In genomic region chr17:25813471-25813870, GRCm38 (mm10) we compare ENCODE assay signal across 8 mouse cellular contexts. TPM values are rescaled to one million over a fixed set of nuclear protein-coding genes. Genes with fewer than 3 reads are reported as not detected.
DNase-seq lines count a peak whose midpoint lies in the region; ATAC-seq and TF ChIP-seq lines count a peak whose summit lies in the region.

No protein-coding gene starts in this region.

- H3K27me3 ChIP-seq in embryonic facial prominence, embryonic 13.5 days, result peaks cover 77% of the 10 kb centered on the region
- peaks cover 67% of the 10 kb centered on the region for H3K27me3 ChIP-seq in heart, postnatal 0 days (ENCODE audit: control insufficient read depth, insufficient read depth, low read length)
- H3K27me3 ChIP-seq in neural tube, embryonic 15.5 days (replicated peaks), result peaks cover 19% of the 10 kb centered on the region

- peak; percentile 45 for ATAC-seq in CD4-positive, CD25-positive, alpha-beta regulatory T cell, adult 4 months
- no peak; the same call in 1 of the 2 replicates for ATAC-seq in embryonic facial prominence, embryonic 13.5 days (ENCODE audit: insufficient number of reproducible peaks, insufficient read depth, low FRiP score, low TSS enrichment, low read depth)
- ATAC-seq in heart, postnatal 0 days (ENCODE audit: insufficient read depth, low read depth), result peak; percentile 64
- ATAC-seq in neural tube, embryonic 15.5 days (ENCODE audit: low FRiP score), result no peak

- no peak for TF ChIP-seq POLR2A in lung, adult 2 months (IDR thresholded peaks at IDR 0.05; ENCODE audit: borderline replicate concordance, extremely low read depth, low read depth, low read length)

- H3K36me3 ChIP-seq in embryonic facial prominence, embryonic 13.5 days, result no peaks in the 10 kb centered on the region
- H3K36me3 ChIP-seq in heart, postnatal 0 days (replicated peaks; ENCODE audit: control insufficient read depth, insufficient read depth, low read length), result no peaks in the 10 kb centered on the region
- peaks cover 21% of the 10 kb centered on the region for H3K36me3 ChIP-seq in neural tube, embryonic 15.5 days

- peak; percentile 57 for TF ChIP-seq CTCF in heart, postnatal 0 days (IDR thresholded peaks at IDR 0.05; ENCODE audit: low read depth)
- peak; percentile 55 for TF ChIP-seq CTCF in lung, adult 2 months (IDR thresholded peaks at IDR 0.05; ENCODE audit: insufficient read depth, low read length)

- no peak overlapping the region for H3K9ac ChIP-seq in embryonic facial prominence, embryonic 13.5 days
- no peak overlapping the region for H3K9ac ChIP-seq in heart, postnatal 0 days (replicated peaks; ENCODE audit: low read depth, low read length)
- H3K9ac ChIP-seq in neural tube, embryonic 15.5 days (replicated peaks), result peak overlapping the region; percentile 29; the same call in 1 of the 2 replicates

- peaks cover 18% of the 10 kb centered on the region for H3K4me1 ChIP-seq in embryonic facial prominence, embryonic 13.5 days
- H3K4me1 ChIP-seq in heart, postnatal 0 days (ENCODE audit: control insufficient read depth, insufficient read depth), result peaks cover 6% of the 10 kb centered on the region; the same call in 1 of the 2 replicates
- H3K4me1 ChIP-seq in lung, adult 2 months (ENCODE audit: control insufficient read depth, insufficient read depth, low read length), result no peaks in the 10 kb centered on the region; the same call in 1 of the 2 replicates
- peaks cover 48% of the 10 kb centered on the region for H3K4me1 ChIP-seq in neural tube, embryonic 15.5 days

- H3K4me3 ChIP-seq in embryonic facial prominence, embryonic 13.5 days, result no peak overlapping the region
- no peak overlapping the region for H3K4me3 ChIP-seq in heart, postnatal 0 days (ENCODE audit: low read depth, low read length)
- no peak overlapping the region for H3K4me3 ChIP-seq in lung, adult 2 months (replicated peaks; ENCODE audit: extremely low read depth, low read depth, low read length)
- peak overlapping the region; percentile 14 for H3K4me3 ChIP-seq in neural tube, embryonic 15.5 days (replicated peaks)

- no peak overlapping the region for H3K27ac ChIP-seq in embryonic facial prominence, embryonic 13.5 days
- H3K27ac ChIP-seq in heart, postnatal 0 days (ENCODE audit: low read depth), result no peak overlapping the region
- H3K27ac ChIP-seq in neural tube, embryonic 15.5 days (replicated peaks), result no peak overlapping the region; the same call in 1 of the 2 replicates

- WGBS in embryonic facial prominence, embryonic 13.5 days, result 0% methylated on average over 20 of the region's 20 CpGs
- 2% methylated on average over 20 of the region's 20 CpGs for whole genome bisulfite sequencing in heart, postnatal 0 days
- 2% methylated on average over 20 of the region's 20 CpGs for WGBS in lung, adult 2 months
- WGBS in neural tube, embryonic 15.5 days, result 2% methylated on average over 20 of the region's 20 CpGs

- peak overlapping the region; percentile 26 for H3K4me2 ChIP-seq in embryonic facial prominence, embryonic 13.5 days
- H3K4me2 ChIP-seq in heart, postnatal 0 days (ENCODE audit: low read depth, low read length), result no peak overlapping the region
- peak overlapping the region; percentile 47 for H3K4me2 ChIP-seq in neural tube, embryonic 15.5 days

- DNase-seq in adrenal gland, adult 2 months, result peak; percentile 90
- DNase-seq in heart, postnatal 0 days (ENCODE audit: low spot score), result peak; percentile 88
- peak; percentile 87 to 89 for DNase-seq in kidney, postnatal 25 days
- DNase-seq in lung, adult 2 months, result peak; percentile 66
- DNase-seq in thymus, postnatal 36 days, result peak; percentile 72 to 79

- H3K9me3 ChIP-seq in embryonic facial prominence, embryonic 13.5 days, result no peaks in the 10 kb centered on the region
- no peaks in the 10 kb centered on the region for H3K9me3 ChIP-seq in heart, postnatal 0 days (replicated peaks; ENCODE audit: control insufficient read depth, low read length)
- H3K9me3 ChIP-seq in neural tube, embryonic 15.5 days (replicated peaks), result no peaks in the 10 kb centered on the region

- TF ChIP-seq EP300 in heart, postnatal 0 days (IDR thresholded peaks at IDR 0.05; ENCODE audit: low read depth), result no peak

RNA-seq across cellular contexts. Expression of gene Fbxl16, which starts 4.6 kb away (rescaled TPM):
- polyA plus RNA-seq in CD4-positive, CD25-positive, alpha-beta regulatory T cell, adult 4 months (2017; shearing (Covaris generic)), result not detected
- 10 to 100 TPM; 26.6 to 54.4 TPM for total RNA-seq in adrenal gland, adult 2 months (2021)
- 60.7 and 90.6 TPM in 2 replicates for polyA plus RNA-seq in adrenal gland, adult 2 months (2012; rRNA removed)
- polyA plus RNA-seq in embryonic facial prominence, embryonic 13.5 days (2015; fragmentation: Nextera tagmentation; extraction: Ambion mirVana), result 3.6 and 4.2 TPM in 2 replicates
- 2.1 TPM in 1 of 2 replicates, not detected in the other for total RNA-seq in heart, postnatal 0 days (2014; rRNA removed; ENCODE audit: low replicate concordance)
- 0.25 and 0.48 TPM in 2 replicates for polyA plus RNA-seq in heart, postnatal 0 days (2015; fragmentation: Nextera tagmentation; extraction: Ambion mirVana)
- 4.0 and 5.0 TPM in 2 replicates for polyA plus RNA-seq in lung, adult 2 months (2012; rRNA removed)
- 31.3 and 40.9 TPM in 2 replicates for polyA plus RNA-seq in neural tube, embryonic 15.5 days (2015; fragmentation: Nextera tagmentation; extraction: Ambion mirVana)

RNA-seq across cellular contexts. Expression of gene Wdr24, which starts 10.0 kb away (rescaled TPM):
- polyA plus RNA-seq in CD4-positive, CD25-positive, alpha-beta regulatory T cell, adult 4 months (2017; shearing (Covaris generic)), result 10 to 100 TPM; 19.4 to 53.9 TPM
- 10 to 100 TPM; 19.1 to 20.8 TPM for total RNA-seq in adrenal gland, adult 2 months (2021)
- 29.5 and 38.3 TPM in 2 replicates for polyA plus RNA-seq in adrenal gland, adult 2 months (2012; rRNA removed)
- polyA plus RNA-seq in embryonic facial prominence, embryonic 13.5 days (2015; fragmentation: Nextera tagmentation; extraction: Ambion mirVana), result 26.5 and 30.0 TPM in 2 replicates
- 13.3 and 20.8 TPM in 2 replicates for total RNA-seq in heart, postnatal 0 days (2014; rRNA removed; ENCODE audit: low replicate concordance)
- 9.6 and 10.5 TPM in 2 replicates for polyA plus RNA-seq in heart, postnatal 0 days (2015; fragmentation: Nextera tagmentation; extraction: Ambion mirVana)
- polyA plus RNA-seq in lung, adult 2 months (2012; rRNA removed), result 29.4 and 34.3 TPM in 2 replicates
- 26.5 and 29.9 TPM in 2 replicates for polyA plus RNA-seq in neural tube, embryonic 15.5 days (2015; fragmentation: Nextera tagmentation; extraction: Ambion mirVana)

RNA-seq across cellular contexts. Expression of gene Jmjd8, which starts 15.2 kb away (rescaled TPM):
- 10 to 100 TPM; 22.2 to 42.8 TPM for polyA plus RNA-seq in CD4-positive, CD25-positive, alpha-beta regulatory T cell, adult 4 months (2017; shearing (Covaris generic))
- 100 to 1,000 TPM in 1 of 2 experiments, 10 to 100 TPM in 1; 99.4 to 111 TPM for total RNA-seq in adrenal gland, adult 2 months (2021)
- 99.1 and 121 TPM in 2 replicates for polyA plus RNA-seq in adrenal gland, adult 2 months (2012; rRNA removed)
- polyA plus RNA-seq in embryonic facial prominence, embryonic 13.5 days (2015; fragmentation: Nextera tagmentation; extraction: Ambion mirVana), result 48.3 and 52.8 TPM in 2 replicates
- 32.2 and 34.6 TPM in 2 replicates for total RNA-seq in heart, postnatal 0 days (2014; rRNA removed; ENCODE audit: low replicate concordance)
- 26.1 and 26.2 TPM in 2 replicates for polyA plus RNA-seq in heart, postnatal 0 days (2015; fragmentation: Nextera tagmentation; extraction: Ambion mirVana)
- polyA plus RNA-seq in lung, adult 2 months (2012; rRNA removed), result 55.1 and 65.2 TPM in 2 replicates
- 48.5 and 49.8 TPM in 2 replicates for polyA plus RNA-seq in neural tube, embryonic 15.5 days (2015; fragmentation: Nextera tagmentation; extraction: Ambion mirVana)

RNA-seq across cellular contexts. Expression of gene Metrn, which starts 16.5 kb away (rescaled TPM):
- polyA plus RNA-seq in CD4-positive, CD25-positive, alpha-beta regulatory T cell, adult 4 months (2017; shearing (Covaris generic)), result 1 to 10 TPM; 3.6 to 7.0 TPM
- total RNA-seq in adrenal gland, adult 2 months (2021), result 10 to 100 TPM; 16.8 to 33.1 TPM
- 121 and 176 TPM in 2 replicates for polyA plus RNA-seq in adrenal gland, adult 2 months (2012; rRNA removed)
- polyA plus RNA-seq in embryonic facial prominence, embryonic 13.5 days (2015; fragmentation: Nextera tagmentation; extraction: Ambion mirVana), result 43.4 and 50.1 TPM in 2 replicates
- 38.5 and 75.3 TPM in 2 replicates for total RNA-seq in heart, postnatal 0 days (2014; rRNA removed; ENCODE audit: low replicate concordance)
- 18.2 and 21.0 TPM in 2 replicates for polyA plus RNA-seq in heart, postnatal 0 days (2015; fragmentation: Nextera tagmentation; extraction: Ambion mirVana)
- 40.3 and 44.9 TPM in 2 replicates for polyA plus RNA-seq in lung, adult 2 months (2012; rRNA removed)
- polyA plus RNA-seq in neural tube, embryonic 15.5 days (2015; fragmentation: Nextera tagmentation; extraction: Ambion mirVana), result 72.7 and 75.2 TPM in 2 replicates

RNA-seq across cellular contexts. Expression of gene AC134908.4, which starts 18.0 kb away (rescaled TPM):
- not detected for polyA plus RNA-seq in CD4-positive, CD25-positive, alpha-beta regulatory T cell, adult 4 months (2017; shearing (Covaris generic))
- total RNA-seq in adrenal gland, adult 2 months (2021), result 1 to 10 TPM in 1 of 2 experiments, not detected in 1; 1.2 TPM
- 0.96 TPM in 1 of 2 replicates, not detected in the other for polyA plus RNA-seq in adrenal gland, adult 2 months (2012; rRNA removed)
- polyA plus RNA-seq in embryonic facial prominence, embryonic 13.5 days (2015; fragmentation: Nextera tagmentation; extraction: Ambion mirVana), result not detected in 2 replicates
- total RNA-seq in heart, postnatal 0 days (2014; rRNA removed; ENCODE audit: low replicate concordance), result not detected in 2 replicates
- 0.66 TPM in 1 of 2 replicates, not detected in the other for polyA plus RNA-seq in heart, postnatal 0 days (2015; fragmentation: Nextera tagmentation; extraction: Ambion mirVana)
- 0.41 TPM in 1 of 2 replicates, not detected in the other for polyA plus RNA-seq in lung, adult 2 months (2012; rRNA removed)
- polyA plus RNA-seq in neural tube, embryonic 15.5 days (2015; fragmentation: Nextera tagmentation; extraction: Ambion mirVana), result 3.1 TPM in 1 of 2 replicates, not detected in the other

Comparison
In these comparisons a context has a peak if more than half of its experiments do, and no peak if none do; other contexts are left out.
1. ATAC-seq: peak in CD4-positive, CD25-positive, alpha-beta regulatory T cell, adult 4 months (single experiment) and heart, postnatal 0 days (single experiment); none in embryonic facial prominence, embryonic 13.5 days (single experiment) and neural tube, embryonic 15.5 days (single experiment).
2. Peak in every context shown above with its lines, with median percentiles within 50 percentile points of each other: DNase-seq.